Mouse (Mus musculus) cerebellum, postnatal 10 days (tissue): ENCODE measurements at regions not wholly inside any gene's neighbourhood (a gene's known extent, or its start where the extent isn't known, plus 50 kb on each side); places are given as distances from the start of the nearest gene placed in this dataset.

ENCODE experiments used
- DNase-seq, 2 experiments: peaks; one replicate each; pipeline ENCODE4 v3.0.0; 2021; ENCODE audit warnings: mixed read lengths in 2 of 2

DNA sequence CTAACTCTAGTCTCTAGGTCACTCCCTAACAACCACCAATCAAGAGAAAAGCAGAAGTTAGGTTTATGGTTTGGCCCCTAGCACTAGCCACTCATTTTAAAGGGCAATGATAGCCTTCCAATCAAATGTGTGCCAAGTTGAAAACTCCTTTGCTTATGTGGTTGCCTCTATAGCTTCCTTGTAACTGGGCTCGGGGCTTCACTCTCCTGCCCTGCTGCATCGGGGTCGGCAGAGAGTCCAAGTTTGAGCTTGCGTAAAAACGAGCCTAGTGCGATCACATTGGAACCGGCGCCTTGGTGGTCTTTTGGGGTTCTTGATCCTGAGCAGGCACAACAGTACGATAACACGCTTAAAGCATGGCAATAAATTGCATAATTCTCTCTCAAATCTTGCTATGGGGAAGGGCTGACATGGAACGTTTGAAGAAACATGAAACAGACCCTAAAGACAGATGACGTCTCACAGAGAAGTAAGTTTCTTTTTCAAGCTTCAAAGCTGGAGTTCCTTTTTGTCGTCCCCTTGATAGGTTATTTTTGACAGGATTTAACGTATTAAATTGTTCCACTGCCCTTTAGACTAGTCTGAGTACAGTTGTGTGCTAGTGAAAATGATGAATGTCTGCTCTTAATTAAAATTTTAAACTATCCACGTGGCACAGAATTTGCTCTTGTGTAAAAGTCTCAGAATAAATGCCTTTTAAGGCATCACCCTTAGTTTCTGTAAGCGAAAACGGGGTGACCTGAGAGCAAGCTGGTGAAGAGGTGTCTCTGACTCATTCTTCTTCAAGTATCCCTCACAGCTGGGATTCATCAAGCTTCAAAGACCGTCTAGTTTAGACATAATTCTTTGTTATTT lies 52.0 kb downstream of the 4930426L09Rik start:
- no peak for DNase-seq

DNA sequence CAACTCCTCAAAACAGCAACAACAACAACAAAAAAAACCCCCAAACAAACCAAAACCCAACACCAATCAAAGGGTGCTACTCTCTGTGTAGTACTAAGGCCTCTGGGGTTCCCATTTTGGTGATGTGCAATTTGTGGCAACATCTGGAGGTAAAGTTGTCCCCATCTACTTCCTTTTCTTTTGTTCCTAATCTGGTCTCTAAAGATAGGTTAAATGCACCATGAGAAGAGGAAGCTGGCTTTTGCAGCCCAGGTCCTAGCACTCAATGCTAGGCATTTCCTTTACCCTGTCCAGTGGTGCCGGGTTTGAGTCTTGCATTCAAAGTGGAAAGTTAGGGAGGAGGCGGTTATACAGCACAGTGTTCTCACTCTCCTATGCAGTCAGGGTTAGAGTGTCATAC lies 57.4 kb downstream of the 4930426L09Rik start:
- no peak for DNase-seq

DNA sequence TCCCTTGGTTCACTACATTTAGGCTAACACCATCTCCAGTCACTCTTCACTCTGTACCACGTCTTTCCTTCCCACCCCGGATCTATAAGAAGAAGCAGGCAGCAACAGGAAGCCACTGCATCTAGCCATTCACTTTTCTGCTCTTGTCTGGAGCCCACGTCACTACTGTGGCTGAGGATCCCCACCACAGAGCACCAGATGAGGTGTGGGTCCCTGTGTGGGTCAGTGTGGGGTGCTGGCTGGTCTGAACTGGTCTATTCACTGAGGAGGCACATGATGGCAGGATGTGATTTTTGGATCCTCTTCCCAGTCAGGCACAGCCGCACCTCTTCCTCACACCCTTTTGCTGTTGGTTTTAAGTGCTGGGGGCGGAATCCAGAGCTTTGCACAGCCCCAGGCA lies 59.7 kb downstream of the 4930426L09Rik start:
- no peak for DNase-seq

DNA sequence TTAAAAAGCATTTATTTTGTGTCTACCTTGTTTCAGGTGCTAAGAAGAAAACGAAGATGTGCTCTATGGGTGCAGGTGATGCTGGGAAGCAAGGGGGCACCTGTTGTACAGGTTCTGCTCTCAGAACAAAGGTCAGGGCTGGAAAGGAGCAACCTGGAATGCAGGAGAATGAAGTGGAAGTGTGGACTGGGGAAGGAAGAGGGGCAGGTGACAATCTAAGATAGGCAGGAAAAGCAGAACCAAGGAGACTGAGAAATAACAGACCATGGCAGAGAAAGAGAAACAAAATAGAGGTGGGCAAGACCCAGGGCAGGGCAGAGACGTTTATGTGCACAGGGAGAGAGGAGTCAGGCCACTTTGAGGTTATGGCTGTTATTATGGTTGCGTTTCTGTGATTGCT lies 60.6 kb downstream of the 4930426L09Rik start:
- no peak for DNase-seq

DNA sequence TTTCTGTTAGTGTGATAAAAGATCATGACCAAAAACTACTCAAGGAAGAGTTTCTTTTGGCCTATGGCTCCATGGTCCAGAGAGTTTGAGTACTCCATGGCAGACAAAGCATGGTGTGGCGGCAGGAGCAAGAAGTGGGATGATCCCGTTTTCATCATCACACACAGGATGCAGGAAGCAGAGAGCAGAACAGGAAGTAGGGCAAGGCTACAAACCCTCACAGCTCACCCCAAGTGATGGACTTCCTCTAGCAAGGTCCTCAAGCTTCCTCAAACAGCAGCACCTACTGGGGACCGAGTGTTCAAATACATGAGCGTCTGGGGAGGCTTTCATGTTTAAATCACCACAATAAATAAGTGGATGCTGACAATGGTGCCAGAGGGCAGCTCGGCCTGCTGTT lies 61.1 kb downstream of the 4930426L09Rik start:
- DNase-seq = no peak

DNA sequence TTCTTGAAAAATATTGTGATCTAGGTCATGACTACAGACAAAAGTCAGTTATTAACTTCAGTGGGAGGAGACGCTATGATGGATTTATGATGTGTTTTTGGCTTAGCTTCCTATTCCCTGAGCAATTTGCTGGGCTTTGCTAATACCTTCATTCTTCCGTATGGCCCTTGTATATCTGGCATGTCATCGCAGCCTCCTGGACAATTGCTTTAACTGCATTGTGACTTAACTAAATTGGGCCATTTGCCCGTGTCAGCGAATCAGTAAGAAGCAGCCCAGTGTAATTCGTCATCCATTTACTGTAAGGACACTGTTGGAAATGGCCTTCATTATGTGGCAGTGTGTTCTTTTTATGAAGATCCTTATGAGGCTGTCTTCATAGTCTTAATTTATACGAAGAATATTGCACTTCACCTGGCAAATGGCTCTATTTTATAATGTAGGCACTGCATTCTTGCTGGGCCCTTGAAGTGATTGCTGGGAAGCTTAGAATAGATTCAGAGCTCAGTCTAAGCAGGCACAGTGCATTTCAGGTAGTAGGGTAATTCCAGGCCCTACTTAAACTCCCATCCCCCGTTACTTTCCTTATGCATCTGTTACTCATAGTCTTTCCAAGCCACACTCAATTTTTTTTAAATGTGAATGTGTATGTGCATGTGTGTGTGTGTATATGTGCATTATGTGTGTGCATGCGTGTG lies 62.2 kb downstream of the 4930426L09Rik start:
- DNase-seq = no peak

DNA sequence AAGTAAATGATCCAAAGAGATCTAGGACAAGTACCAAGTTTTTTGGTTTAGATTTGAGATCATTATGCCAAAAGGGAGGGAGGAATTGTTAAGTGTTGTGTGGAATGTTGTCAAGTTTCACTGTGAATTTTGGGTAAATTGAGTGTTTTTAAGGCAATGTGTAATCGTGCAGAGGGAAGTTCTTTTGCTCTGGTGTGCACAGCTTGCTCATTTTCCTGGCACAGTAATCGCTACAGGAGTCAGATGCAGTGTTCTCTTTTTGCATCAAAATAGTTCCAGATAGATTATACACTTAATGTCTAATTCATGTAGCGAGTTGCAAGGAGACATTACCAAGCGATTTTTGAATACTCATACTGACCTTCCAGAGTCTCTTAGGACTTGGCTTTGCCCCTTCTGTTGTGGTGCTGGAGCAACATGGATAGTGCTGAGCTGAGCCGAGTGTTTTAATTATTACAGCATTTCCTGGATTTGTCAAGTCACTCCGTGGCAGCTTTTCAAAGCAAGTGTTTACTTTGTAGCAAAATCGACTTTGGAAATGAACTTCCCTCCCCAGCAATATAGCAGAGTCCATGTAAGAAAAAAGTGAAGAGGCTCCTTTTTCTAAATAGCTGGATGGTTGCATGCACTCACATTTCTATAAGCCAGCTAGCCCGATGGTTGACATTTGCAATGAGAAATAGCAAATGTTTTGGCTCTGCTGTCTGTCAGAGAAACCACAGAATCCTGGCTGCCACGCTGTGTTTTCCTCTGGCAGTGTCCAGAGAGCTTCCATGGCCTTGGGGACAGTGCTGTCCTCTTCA lies 66.6 kb downstream of the 4930426L09Rik start:
- DNase-seq = peak; percentile 24 to 42

DNA sequence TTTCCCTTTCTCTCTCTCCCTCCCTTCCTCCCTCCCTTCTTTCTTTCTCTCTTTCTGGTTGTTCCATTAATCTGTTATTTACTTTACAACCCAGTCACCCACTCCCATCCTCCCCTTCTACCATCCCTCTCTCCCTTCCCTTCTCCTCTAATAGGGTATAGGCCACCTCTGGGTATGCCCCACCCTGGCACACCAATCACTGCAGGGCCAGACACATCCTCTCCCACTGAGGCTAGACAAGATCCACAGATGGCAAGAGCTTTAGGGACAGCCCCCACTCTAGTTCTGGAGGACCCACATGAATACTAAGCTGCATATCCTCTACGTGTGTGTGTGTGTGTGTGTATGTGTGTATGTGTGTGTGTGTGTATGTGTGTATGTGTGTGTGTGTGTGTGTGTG lies 67.4 kb downstream of the 4930426L09Rik start:
- peak in 1 of 2 experiments; percentile 6 for DNase-seq

DNA sequence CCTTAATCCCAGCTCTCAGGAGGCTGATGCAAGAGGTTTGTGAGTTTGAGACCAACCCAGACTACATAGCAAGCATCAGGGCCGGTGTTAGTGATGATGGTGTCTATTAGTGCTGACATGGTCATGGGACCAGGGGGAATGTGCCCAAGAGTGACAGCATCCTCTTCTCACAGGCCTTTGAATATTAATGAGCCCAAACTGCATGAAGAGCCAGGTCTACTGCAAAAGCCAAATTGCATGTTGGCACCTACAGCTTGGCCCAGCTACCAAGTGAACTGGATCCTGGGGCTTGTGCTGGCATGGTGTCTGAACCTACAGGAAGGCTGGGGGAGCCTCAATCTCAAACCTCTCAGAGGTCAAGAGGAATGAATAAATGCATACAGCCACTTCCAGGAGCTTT lies 70.0 kb downstream of the 4930426L09Rik start:
- DNase-seq = peak; percentile 52 to 74

DNA sequence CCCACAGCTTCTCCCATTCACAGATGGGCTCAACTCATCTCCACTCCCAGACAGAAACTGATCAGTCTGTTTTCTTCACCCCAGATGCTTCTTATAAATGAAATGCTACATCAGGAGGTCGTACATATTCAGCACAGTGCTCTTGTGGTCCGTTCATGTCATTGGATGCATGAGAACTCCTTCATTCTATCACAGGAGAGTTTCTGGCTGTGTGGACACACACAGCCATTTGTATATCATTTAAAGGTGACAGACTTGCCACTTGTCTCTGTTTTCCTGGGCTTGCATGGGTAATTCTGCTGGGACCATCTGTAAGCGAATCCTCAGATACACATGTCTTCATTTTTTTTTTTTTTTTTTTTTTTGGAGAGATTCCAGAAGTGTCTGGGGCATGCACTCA lies 85.7 kb downstream of the 4930426L09Rik start:
- DNase-seq = no peak

DNA sequence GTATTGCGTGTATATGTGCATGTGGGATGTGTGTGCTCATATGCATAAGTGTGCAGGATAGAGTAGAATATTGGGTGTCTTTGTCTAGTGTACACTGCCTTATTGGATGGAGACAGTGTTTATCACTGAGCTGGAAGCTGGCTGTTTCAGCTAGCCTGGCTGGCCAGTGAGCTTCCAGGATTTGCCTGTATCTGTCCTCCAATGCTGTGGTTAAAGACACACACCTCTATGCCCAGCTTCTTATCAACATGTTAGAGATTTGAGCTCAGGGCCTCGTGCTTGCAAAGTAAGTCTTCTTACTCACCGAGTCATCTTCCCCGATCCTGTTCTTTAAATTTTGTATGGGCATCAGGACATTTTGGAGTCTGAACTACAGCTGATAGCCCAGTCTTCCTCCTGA lies 87.0 kb downstream of the 4930426L09Rik start:
- no peak for DNase-seq

DNA sequence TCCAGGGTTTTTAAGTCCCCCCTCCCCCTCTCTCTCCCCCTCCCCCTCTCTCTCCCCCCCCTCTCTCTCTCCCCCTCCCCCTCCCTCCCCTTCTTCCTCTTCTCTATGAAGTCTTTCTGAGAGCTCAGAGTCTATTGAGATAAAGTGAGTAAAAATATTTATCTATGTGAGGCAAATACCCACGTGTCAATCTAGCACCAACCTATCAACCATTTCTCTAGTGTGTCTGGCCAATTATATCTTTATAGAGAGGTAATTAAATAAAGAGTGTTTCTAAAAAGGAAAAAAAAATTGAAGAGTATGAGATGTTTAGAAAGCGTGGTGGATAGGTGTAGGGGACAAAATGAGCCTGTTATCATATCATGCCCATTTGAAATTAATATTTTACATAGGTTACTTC lies 88.0 kb downstream of the 4930426L09Rik start:
- DNase-seq = no peak

DNA sequence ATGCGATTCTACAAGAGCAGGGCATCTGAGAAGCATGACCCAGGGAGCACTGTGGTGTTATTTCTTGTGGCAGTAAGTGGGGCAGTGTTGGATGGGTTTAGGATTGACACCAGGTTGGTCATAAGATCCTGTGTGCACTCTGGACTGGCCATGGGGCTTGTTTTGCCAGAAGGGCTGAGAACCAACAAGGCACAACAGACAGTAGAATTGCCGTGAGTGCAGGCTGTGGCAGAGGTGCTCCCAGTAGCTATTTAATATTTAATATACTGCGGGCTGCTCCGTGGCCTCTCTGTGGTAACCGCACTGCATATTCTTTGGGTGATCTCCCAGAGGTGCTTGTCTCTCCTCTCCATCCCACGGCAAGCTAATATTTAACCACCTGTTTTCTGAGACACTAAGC lies 88.5 kb downstream of the 4930426L09Rik start:
- no peak for DNase-seq

DNA sequence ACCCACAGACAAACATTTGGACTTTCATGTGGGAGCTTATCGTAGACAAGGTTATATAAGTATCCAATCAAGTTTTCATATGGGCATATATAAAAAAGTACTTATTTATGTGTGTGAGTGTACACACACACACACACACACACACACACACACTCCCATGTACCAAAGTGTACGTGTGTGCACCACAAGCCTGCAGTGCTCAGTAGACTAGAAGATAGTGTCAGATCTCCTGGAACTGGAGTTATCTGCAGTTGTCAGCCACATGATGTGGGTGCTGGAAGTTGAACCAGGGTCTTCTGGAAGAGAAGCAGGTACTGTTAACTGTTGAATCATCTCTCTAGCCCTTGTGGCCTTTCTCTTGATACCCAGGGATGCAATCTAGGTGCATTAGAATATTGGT lies 99.7 kb upstream of the Armc3 start:
- DNase-seq = no peak

DNA sequence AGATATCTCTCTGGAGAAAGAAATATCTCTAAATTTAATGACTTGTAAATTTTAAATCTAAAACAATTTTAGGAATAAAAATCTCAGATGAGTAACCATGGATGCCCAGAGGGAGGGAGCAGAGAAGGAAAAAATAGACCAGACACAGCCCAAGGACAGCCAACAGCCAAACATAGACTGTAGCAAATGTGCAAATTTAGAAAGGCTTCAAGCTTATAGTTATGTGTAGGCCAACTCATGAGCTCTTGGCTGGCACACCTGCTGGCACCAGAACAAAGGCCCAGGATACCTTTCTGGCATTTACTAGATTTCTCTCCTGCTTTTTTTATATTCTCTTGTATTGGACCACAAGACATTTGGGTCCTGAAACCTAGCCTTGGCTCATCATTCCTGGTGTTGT lies 90.3 kb upstream of the Armc3 start:
- DNase-seq = no peak

DNA sequence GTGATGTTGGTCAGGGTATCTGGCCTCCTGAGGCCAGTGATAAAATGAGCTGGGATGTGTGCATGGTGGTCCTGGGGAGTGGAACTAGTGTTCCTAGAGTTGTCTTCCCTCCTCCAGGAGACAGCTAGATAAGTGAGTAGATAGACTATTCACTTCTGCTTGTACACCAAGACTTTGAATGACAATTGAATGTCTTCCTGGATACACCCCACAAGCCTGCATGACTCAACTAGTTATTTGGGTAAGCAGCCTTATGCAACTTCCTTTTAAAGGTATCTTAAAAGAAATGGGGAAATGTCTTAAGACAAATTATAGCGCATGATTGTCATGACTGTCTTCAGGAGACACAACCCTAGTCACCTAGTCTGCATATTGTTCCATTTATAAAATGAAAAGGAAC lies 79.2 kb upstream of the Armc3 start:
- DNase-seq = no peak

DNA sequence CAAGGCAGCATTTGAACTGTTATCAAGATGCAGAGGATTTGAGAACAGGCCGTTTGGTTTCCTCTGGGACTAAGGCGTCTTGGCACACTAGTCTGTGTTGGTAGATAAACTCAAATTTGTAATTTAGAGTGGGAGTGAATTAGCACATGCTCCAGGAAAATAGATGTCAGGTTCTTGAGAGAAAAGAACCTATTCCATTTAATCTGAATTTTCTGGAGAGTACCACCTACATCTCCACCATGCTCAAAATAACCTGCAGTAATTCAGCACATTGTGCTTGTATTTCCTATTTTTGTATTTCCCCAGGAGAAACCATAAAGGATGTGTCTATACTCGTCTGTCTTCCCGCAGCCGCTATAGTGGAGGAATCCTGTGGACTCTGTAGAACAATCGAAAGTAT lies 66.2 kb upstream of the Armc3 start:
- DNase-seq = no peak

DNA sequence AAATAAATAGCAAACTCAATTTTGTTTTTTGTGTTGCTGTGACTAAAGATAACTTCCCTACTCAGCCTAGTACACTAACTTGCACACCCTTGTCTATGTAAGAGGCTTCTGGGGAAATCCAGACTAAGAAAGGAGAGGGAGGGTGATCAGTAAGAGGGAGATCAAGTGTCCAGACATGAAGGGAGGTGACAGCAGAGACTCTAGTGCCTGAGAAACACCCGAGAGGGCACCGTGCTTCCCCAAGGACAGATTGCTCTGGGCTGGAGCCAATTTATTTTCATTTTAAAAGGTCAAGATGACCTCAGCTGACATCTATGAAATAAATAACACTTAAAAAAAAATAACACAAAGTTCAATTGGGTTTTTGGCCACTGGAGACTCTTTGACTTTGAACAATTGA lies 56.5 kb upstream of the Armc3 start:
- DNase-seq = no peak

DNA sequence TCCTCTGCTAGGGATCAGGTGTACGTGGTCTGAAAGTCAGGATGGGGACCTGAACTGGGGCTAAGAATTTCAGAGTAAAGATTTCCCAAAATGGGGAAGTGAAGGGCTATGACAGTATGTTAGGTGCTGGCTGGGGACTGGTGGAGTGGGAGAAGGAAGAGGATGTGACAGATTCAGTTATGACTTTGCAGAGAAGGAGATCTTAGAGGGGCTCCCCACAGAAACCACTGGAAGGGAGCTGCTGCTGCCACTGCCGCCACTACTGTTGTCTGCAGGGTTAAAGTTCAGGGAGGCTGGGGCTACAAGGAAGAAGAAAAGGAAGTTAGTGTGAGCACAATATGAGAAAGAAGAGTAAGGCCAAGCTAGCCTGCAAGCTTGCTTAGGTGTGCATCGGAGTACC lies 53.7 kb upstream of the Armc3 start:
- DNase-seq = no peak

DNA sequence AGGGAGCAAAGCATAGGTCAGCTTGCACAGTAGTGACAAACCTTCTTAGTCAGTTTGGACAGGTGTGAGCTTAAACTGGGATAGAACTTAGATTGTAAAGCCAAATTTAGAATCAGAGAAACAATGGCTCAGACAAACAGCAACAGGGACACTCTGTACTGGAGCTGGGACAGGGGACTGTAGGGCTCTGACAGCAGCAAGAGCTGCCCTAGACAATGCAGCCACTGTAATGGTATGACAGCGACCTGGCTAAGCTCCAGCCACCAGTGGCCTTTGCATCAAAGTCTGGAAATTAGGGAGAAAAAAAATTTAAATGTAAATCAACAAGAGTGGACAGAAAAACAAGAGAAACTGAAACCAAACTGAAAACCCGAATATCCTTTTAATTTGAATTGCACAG lies 53.2 kb upstream of the Armc3 start:
- DNase-seq = peak in 1 of 2 experiments; percentile 36

DNA sequence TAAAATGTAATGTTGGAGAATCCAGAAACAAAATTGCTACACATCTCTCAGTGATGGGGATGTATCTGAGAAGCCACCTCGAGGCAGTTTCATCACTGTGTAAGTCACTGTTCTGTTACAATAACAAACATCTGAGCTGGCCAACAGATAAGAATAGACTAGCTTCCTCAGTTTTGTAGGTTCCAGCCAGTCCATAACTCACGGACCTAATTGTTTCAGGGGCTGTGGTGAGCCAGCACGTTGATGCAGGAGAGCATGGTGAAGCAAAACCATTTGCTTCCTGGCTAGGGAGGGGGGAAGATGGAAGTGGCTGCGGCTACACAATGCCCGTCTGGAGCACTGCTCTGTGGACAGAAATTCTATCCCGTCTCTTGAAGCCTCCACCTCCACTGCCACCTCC lies 52.8 kb upstream of the Armc3 start:
- DNase-seq = no peak

DNA sequence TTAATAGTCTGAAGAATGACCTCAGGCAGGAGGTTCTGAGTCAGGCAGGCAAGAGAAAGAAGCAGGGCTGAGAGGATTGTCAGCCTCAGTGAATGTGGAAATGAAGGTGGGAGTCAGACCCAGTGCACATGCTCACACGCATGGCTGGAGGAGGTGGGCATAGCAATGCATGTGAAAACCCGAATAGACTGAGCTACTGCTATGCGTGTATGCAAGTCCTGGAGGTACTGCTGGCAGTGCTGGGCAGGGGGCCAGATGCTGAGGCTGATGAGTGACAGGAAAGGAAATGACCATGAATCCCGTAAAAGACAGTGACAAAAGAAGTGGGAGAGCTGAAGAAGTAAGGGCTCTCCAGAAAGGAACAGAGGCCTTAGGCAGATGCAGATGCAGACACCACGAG lies 50.3 kb upstream of the Armc3 start:
- peak; percentile 71 to 75 for DNase-seq
